In genomic region chr11:6007010-6007778, GRCm38 (mm10) we compare ENCODE assay signal across 7 mouse cellular contexts. TPM values are rescaled to one million over a fixed set of nuclear protein-coding genes. Genes with fewer than 3 reads are reported as not detected.
DNase-seq lines count a peak whose midpoint lies in the region; ATAC-seq and TF ChIP-seq lines count a peak whose summit lies in the region.
"Not testable (repeated sequence)": the region's sequence is repeated elsewhere in the genome, so short reads cannot be mapped to it uniquely, and the experiment has no call there.

No protein-coding gene starts in this region.

- TF ChIP-seq POLR2A in olfactory bulb, adult 2 months (IDR thresholded peaks at IDR 0.05; ENCODE audit: insufficient read depth, low read depth, low read length): not testable (repeated sequence)

- not testable (repeated sequence) for H3K9me3 ChIP-seq in embryonic facial prominence, embryonic 13.5 days; hindbrain, embryonic 12.5 days (replicated peaks); kidney, embryonic 16.5 days (ENCODE audit: low read length); liver, embryonic 12.5 days (replicated peaks); midbrain, embryonic 10.5 days (replicated peaks)

- H3K27me3 ChIP-seq in embryonic facial prominence, embryonic 13.5 days: peaks cover 23% of the 10 kb centered on the region
- H3K27me3 ChIP-seq in hindbrain, embryonic 12.5 days: peaks cover 25% of the 10 kb centered on the region
- H3K27me3 ChIP-seq in kidney, embryonic 16.5 days (ENCODE audit: insufficient read depth, low read length): not testable (repeated sequence)
- peaks cover 40% of the 10 kb centered on the region for H3K27me3 ChIP-seq in liver, embryonic 12.5 days (replicated peaks)
- peaks cover 41% of the 10 kb centered on the region for H3K27me3 ChIP-seq in midbrain, embryonic 10.5 days (ENCODE audit: low read depth, poor library complexity, severe bottlenecking)

- DNase-seq in midbrain, embryonic 10.5 days (ENCODE audit: low spot score): peak; percentile 37

- not testable (repeated sequence) for H3K9ac ChIP-seq in embryonic facial prominence, embryonic 13.5 days; liver, embryonic 12.5 days
- peak overlapping the region; percentile 27; the same call in 1 of the 2 replicates for H3K9ac ChIP-seq in hindbrain, embryonic 12.5 days
- peak overlapping the region; percentile 54 for H3K9ac ChIP-seq in kidney, embryonic 16.5 days (replicated peaks; ENCODE audit: low read length)

- TF ChIP-seq CTCF in olfactory bulb, adult 2 months (IDR thresholded peaks at IDR 0.05; ENCODE audit: insufficient read depth, low read depth, low read length): not testable (repeated sequence)

- not testable (repeated sequence) for H3K27ac ChIP-seq in embryonic facial prominence, embryonic 13.5 days; hindbrain, embryonic 12.5 days; kidney, embryonic 16.5 days (ENCODE audit: low read length); liver, embryonic 12.5 days; midbrain, embryonic 10.5 days (replicated peaks)
- H3K27ac ChIP-seq in olfactory bulb, adult 2 months (ENCODE audit: insufficient read depth, low read depth, low read length): peak overlapping the region; percentile 95

- H3K4me1 ChIP-seq in embryonic facial prominence, embryonic 13.5 days; hindbrain, embryonic 12.5 days; kidney, embryonic 16.5 days (ENCODE audit: insufficient read depth, low read length); liver, embryonic 12.5 days; midbrain, embryonic 10.5 days: not testable (repeated sequence)
- H3K4me1 ChIP-seq in olfactory bulb, adult 2 months (ENCODE audit: control insufficient read depth, insufficient read depth, low read length): peaks cover 30% of the 10 kb centered on the region

- peak overlapping the region; percentile 41 for H3K4me3 ChIP-seq in embryonic facial prominence, embryonic 13.5 days
- peak overlapping the region; percentile 39 for H3K4me3 ChIP-seq in hindbrain, embryonic 12.5 days
- peak overlapping the region; percentile 44 for H3K4me3 ChIP-seq in kidney, embryonic 16.5 days (ENCODE audit: low read length)
- peak overlapping the region; percentile 52 for H3K4me3 ChIP-seq in liver, embryonic 12.5 days
- peak overlapping the region; percentile 51 for H3K4me3 ChIP-seq in midbrain, embryonic 10.5 days
- peak overlapping the region; percentile 64 for H3K4me3 ChIP-seq in olfactory bulb, adult 2 months (ENCODE audit: insufficient read depth, low read depth, low read length)

- H3K4me2 ChIP-seq in embryonic facial prominence, embryonic 13.5 days: peak overlapping the region; percentile 60
- H3K4me2 ChIP-seq in hindbrain, embryonic 12.5 days (replicated peaks): peak overlapping the region; percentile 53
- H3K4me2 ChIP-seq in kidney, embryonic 16.5 days (replicated peaks; ENCODE audit: low read depth, low read length): peak overlapping the region; percentile 56
- peak overlapping the region; percentile 66 for H3K4me2 ChIP-seq in liver, embryonic 12.5 days

- H3K36me3 ChIP-seq in embryonic facial prominence, embryonic 13.5 days; hindbrain, embryonic 12.5 days; kidney, embryonic 16.5 days (ENCODE audit: insufficient read depth, low read length); liver, embryonic 12.5 days; midbrain, embryonic 10.5 days: not testable (repeated sequence)

- not testable (repeated sequence) for ATAC-seq in embryonic facial prominence, embryonic 13.5 days (ENCODE audit: insufficient number of reproducible peaks, insufficient read depth, low FRiP score, low TSS enrichment, low read depth); hindbrain, embryonic 12.5 days (ENCODE audit: low FRiP score)
- ATAC-seq in frontal cortex, adult (ENCODE audit: low TSS enrichment): peak; percentile 67; the same call in 1 of the 2 replicates
- ATAC-seq in kidney, embryonic 16.5 days (ENCODE audit: low FRiP score, low TSS enrichment): peak; percentile 66; the same call in 1 of the 2 replicates
- ATAC-seq in liver, embryonic 12.5 days: 0 out of 2 replicates have a peak, but pooled peaks have one; percentile 42

- WGBS in embryonic facial prominence, embryonic 13.5 days: 3% methylated on average over 22 of the region's 49 CpGs
- WGBS in hindbrain, embryonic 12.5 days: 4% methylated on average over 19 of the region's 49 CpGs
- 2% methylated on average over 22 of the region's 49 CpGs for WGBS in kidney, embryonic 16.5 days
- WGBS in liver, embryonic 12.5 days (ENCODE audit: insufficient replicate concordance): 5% methylated on average over 24 of the region's 49 CpGs
- WGBS in midbrain, embryonic 10.5 days: 6% methylated on average over 25 of the region's 49 CpGs
- 5% methylated on average over 25 of the region's 49 CpGs for WGBS in olfactory bulb, adult 2 months

RNA-seq across cellular contexts. Expression of gene Ykt6, which starts 51.7 kb away (rescaled TPM):
- 58.7 and 66.0 TPM in 2 replicates for polyA plus RNA-seq in embryonic facial prominence, embryonic 13.5 days (2015; fragmentation: Nextera tagmentation; extraction: Ambion mirVana)
- polyA plus RNA-seq in hindbrain, embryonic 12.5 days (2016; fragmentation: Nextera tagmentation; extraction: Ambion mirVana): 59.0 and 60.9 TPM in 2 replicates
- polyA plus RNA-seq in kidney, embryonic 16.5 days (2015; fragmentation: Nextera tagmentation; extraction: Ambion mirVana): 56.1 and 61.8 TPM in 2 replicates
- 25.2 and 25.7 TPM in 2 replicates for polyA plus RNA-seq in liver, embryonic 12.5 days (2016; fragmentation: Nextera tagmentation; extraction: Ambion mirVana)
- polyA plus RNA-seq in midbrain, embryonic 10.5 days (2016; fragmentation: Nextera tagmentation; extraction: Ambion mirVana): 54.5 and 60.4 TPM in 2 replicates
- polyA plus RNA-seq in olfactory bulb, adult 2 months (2012; ENCODE audit: insufficient read depth, insufficient read length, low replicate concordance, missing spikeins): not detected in 2 replicates

RNA-seq across cellular contexts. Expression of gene Gck, which starts 57.3 kb away (rescaled TPM):
- polyA plus RNA-seq in embryonic facial prominence, embryonic 13.5 days (2015; fragmentation: Nextera tagmentation; extraction: Ambion mirVana): 2.1 and 2.4 TPM in 2 replicates
- polyA plus RNA-seq in hindbrain, embryonic 12.5 days (2016; fragmentation: Nextera tagmentation; extraction: Ambion mirVana): 3.6 and 4.0 TPM in 2 replicates
- 1.7 and 2.0 TPM in 2 replicates for polyA plus RNA-seq in kidney, embryonic 16.5 days (2015; fragmentation: Nextera tagmentation; extraction: Ambion mirVana)
- 0.31 and 0.37 TPM in 2 replicates for polyA plus RNA-seq in liver, embryonic 12.5 days (2016; fragmentation: Nextera tagmentation; extraction: Ambion mirVana)
- 2.5 and 2.9 TPM in 2 replicates for polyA plus RNA-seq in midbrain, embryonic 10.5 days (2016; fragmentation: Nextera tagmentation; extraction: Ambion mirVana)
- polyA plus RNA-seq in olfactory bulb, adult 2 months (2012; ENCODE audit: insufficient read depth, insufficient read length, low replicate concordance, missing spikeins): not detected in 2 replicates

RNA-seq across cellular contexts. Expression of gene Camk2b, which starts 59.0 kb away (rescaled TPM):
- polyA plus RNA-seq in embryonic facial prominence, embryonic 13.5 days (2015; fragmentation: Nextera tagmentation; extraction: Ambion mirVana): 1.9 and 2.5 TPM in 2 replicates
- 16.5 and 17.3 TPM in 2 replicates for polyA plus RNA-seq in hindbrain, embryonic 12.5 days (2016; fragmentation: Nextera tagmentation; extraction: Ambion mirVana)
- 3.4 and 4.1 TPM in 2 replicates for polyA plus RNA-seq in kidney, embryonic 16.5 days (2015; fragmentation: Nextera tagmentation; extraction: Ambion mirVana)
- polyA plus RNA-seq in liver, embryonic 12.5 days (2016; fragmentation: Nextera tagmentation; extraction: Ambion mirVana): 0.19 and 0.43 TPM in 2 replicates
- 0.81 and 2.1 TPM in 2 replicates for polyA plus RNA-seq in midbrain, embryonic 10.5 days (2016; fragmentation: Nextera tagmentation; extraction: Ambion mirVana)
- 150 and 183 TPM in 2 replicates for polyA plus RNA-seq in olfactory bulb, adult 2 months (2012; ENCODE audit: insufficient read depth, insufficient read length, low replicate concordance, missing spikeins)

Comparison
In these comparisons a context has a peak if more than half of its experiments do, and no peak if none do; other contexts are left out.
1. RNA of gene Ykt6, which starts 51.7 kb away (polyA plus RNA-seq): 58.7 to 66.0 TPM in embryonic facial prominence, embryonic 13.5 days, 56.1 to 61.8 TPM in kidney, embryonic 16.5 days, 59.0 to 60.9 TPM in hindbrain, embryonic 12.5 days, 54.5 to 60.4 TPM in midbrain, embryonic 10.5 days and 25.2 to 25.7 TPM in liver, embryonic 12.5 days; not detected in olfactory bulb, adult 2 months; every median in the first group is over 10 times any median in the second.
2. Peak in every context shown above with its lines, with median percentiles within 50 percentile points of each other: H3K4me2 ChIP-seq and H3K4me3 ChIP-seq.